9 mouse cellular contexts compared by ENCODE assay signal in genomic region chr6:146795166-146795923, GRCm38 (mm10). TPM values are rescaled to one million over a fixed set of nuclear protein-coding genes. Genes with fewer than 3 reads are reported as not detected.
DNase-seq lines count a peak whose midpoint lies in the region; ATAC-seq and TF ChIP-seq lines count a peak whose summit lies in the region.
"Had no signal": no experiment of that assay in that cellular context is flagged by ENCODE, and none has a peak within 500 bp of the region (broad histone marks: within the 10 kb centered on the region; RNA-seq: fewer than 3 reads in every experiment).

No protein-coding gene starts in this region.

- H3K36me3 ChIP-seq in heart, embryonic 10.5 days = no peaks in the 10 kb centered on the region
- no peaks in the 10 kb centered on the region for H3K36me3 ChIP-seq in hindbrain, embryonic 10.5 days
- no peaks in the 10 kb centered on the region for H3K36me3 ChIP-seq in liver, embryonic 15.5 days (replicated peaks)
- no peaks in the 10 kb centered on the region for H3K36me3 ChIP-seq in stomach, postnatal 0 days (ENCODE audit: control insufficient read depth, insufficient read depth, low read length)

- DNase-seq in heart, embryonic 10.5 days (ENCODE audit: low spot score) = no peak
- no peak for DNase-seq in heart, postnatal 25 days (ENCODE audit: low spot score)
- no peak for DNase-seq in hindbrain, embryonic 10.5 days (ENCODE audit: low spot score)
- DNase-seq in stomach, postnatal 0 days (ENCODE audit: low spot score) = peak; percentile 28
- no peak for DNase-seq in layer of hippocampus, adult 18-20 months (ENCODE audit: low spot score in 2 of 2)

- TF ChIP-seq EP300 in stomach, postnatal 0 days (optimal IDR thresholded peaks at IDR 0.05) = no peak

- intact Hi-C loops in heart, postnatal 25 days (cut with DNase I) = no loop called here

- no peak overlapping the region for H3K9ac ChIP-seq in liver, embryonic 15.5 days
- peak overlapping the region; percentile 74 for H3K9ac ChIP-seq in stomach, postnatal 0 days (ENCODE audit: low read length)

- no peaks in the 10 kb centered on the region for H3K9me3 ChIP-seq in heart, embryonic 10.5 days
- no peaks in the 10 kb centered on the region for H3K9me3 ChIP-seq in hindbrain, embryonic 10.5 days
- H3K9me3 ChIP-seq in liver, embryonic 15.5 days (replicated peaks) = no peaks in the 10 kb centered on the region
- H3K9me3 ChIP-seq in stomach, postnatal 0 days (ENCODE audit: control insufficient read depth, low read length) = no peaks in the 10 kb centered on the region

- peak overlapping the region; percentile 72 for H3K4me2 ChIP-seq in liver, embryonic 15.5 days
- H3K4me2 ChIP-seq in stomach, postnatal 0 days (replicated peaks; ENCODE audit: low read depth) = peak overlapping the region; percentile 77

- H3K4me3 ChIP-seq in heart, embryonic 10.5 days = peak overlapping the region; percentile 60
- H3K4me3 ChIP-seq in bone marrow macrophage, adult 2 months (ENCODE audit: insufficient read depth, low read length) = peak overlapping the region; percentile 62
- peak overlapping the region; percentile 66 for H3K4me3 ChIP-seq in hindbrain, embryonic 10.5 days
- H3K4me3 ChIP-seq in liver, embryonic 15.5 days (replicated peaks) = peak overlapping the region; percentile 50
- peak overlapping the region; percentile 52 for H3K4me3 ChIP-seq in stomach, postnatal 0 days (ENCODE audit: low read depth, low read length)

- ATAC-seq in liver, embryonic 15.5 days (ENCODE audit: insufficient read depth) = 0 out of 2 replicates have a peak, but pooled peaks have one; percentile 14
- ATAC-seq in stomach, postnatal 0 days (ENCODE audit: low FRiP score, low TSS enrichment) = peak; percentile 27; the same call in 1 of the 2 replicates
- no peak for ATAC-seq in erythroid progenitor cell, adult 5-6 weeks (replicated peaks; ENCODE audit: low FRiP score, poor library complexity, severe bottlenecking)

- H3K4me1 ChIP-seq in heart, embryonic 10.5 days = peaks cover 16% of the 10 kb centered on the region; the same call in 1 of the 2 replicates
- H3K4me1 ChIP-seq in bone marrow macrophage, adult 2 months (ENCODE audit: control insufficient read depth, insufficient read depth, low read length) = peaks cover 14% of the 10 kb centered on the region
- peaks cover 18% of the 10 kb centered on the region for H3K4me1 ChIP-seq in hindbrain, embryonic 10.5 days (replicated peaks)
- peaks cover 6% of the 10 kb centered on the region; the same call in 1 of the 2 replicates for H3K4me1 ChIP-seq in liver, embryonic 15.5 days (replicated peaks)
- 0 out of 2 replicates have a peak, but pooled peaks cover 3% of the 10 kb centered on the region for H3K4me1 ChIP-seq in stomach, postnatal 0 days (replicated peaks; ENCODE audit: control insufficient read depth, insufficient read depth)

- peak overlapping the region; percentile 76 for H3K27ac ChIP-seq in heart, embryonic 10.5 days
- no peak overlapping the region for H3K27ac ChIP-seq in bone marrow macrophage, adult 2 months (ENCODE audit: insufficient read depth, low read depth, low read length)
- H3K27ac ChIP-seq in hindbrain, embryonic 10.5 days = peak overlapping the region; percentile 81
- no peak overlapping the region for H3K27ac ChIP-seq in liver, embryonic 15.5 days (replicated peaks)
- H3K27ac ChIP-seq in stomach, postnatal 0 days (replicated peaks) = peak overlapping the region; percentile 42; the same call in 1 of the 2 replicates

- 15% methylated on average over 22 of the region's 22 CpGs for WGBS in heart, embryonic 10.5 days
- WGBS in hindbrain, embryonic 10.5 days = 21% methylated on average over 22 of the region's 22 CpGs
- 10% methylated on average over 22 of the region's 22 CpGs for WGBS in liver, embryonic 15.5 days (ENCODE audit: insufficient replicate concordance)
- WGBS in stomach, postnatal 0 days = 14% methylated on average over 22 of the region's 22 CpGs

- peaks cover 8% of the 10 kb centered on the region; the same call in 1 of the 2 replicates for H3K27me3 ChIP-seq in heart, embryonic 10.5 days (ENCODE audit: insufficient read depth, poor library complexity, severe bottlenecking)
- peaks cover 33% of the 10 kb centered on the region for H3K27me3 ChIP-seq in hindbrain, embryonic 10.5 days (ENCODE audit: insufficient read depth, poor library complexity, severe bottlenecking)
- H3K27me3 ChIP-seq in liver, embryonic 15.5 days = peaks cover 27% of the 10 kb centered on the region
- H3K27me3 ChIP-seq in stomach, postnatal 0 days (ENCODE audit: control insufficient read depth, insufficient read depth, low read length) = no peaks in the 10 kb centered on the region

- TF ChIP-seq POLR2A in bone marrow macrophage, adult 2 months (IDR thresholded peaks at IDR 0.05; ENCODE audit: borderline replicate concordance, low read depth, low read length) = no peak

- TF ChIP-seq CTCF in bone marrow macrophage, adult 2 months (IDR thresholded peaks at IDR 0.05; ENCODE audit: low read depth, low read length) = no peak; the same call in 1 of the 2 replicates
- no peak for TF ChIP-seq CTCF in stomach, postnatal 0 days (IDR thresholded peaks at IDR 0.05; ENCODE audit: low read depth)

RNA-seq across cellular contexts. Expression of gene Arntl2, which starts 0.5 kb away (rescaled TPM):
- polyA plus RNA-seq in heart, embryonic 10.5 days (2016; fragmentation: Nextera tagmentation; extraction: Ambion mirVana) = 2.7 and 3.6 TPM in 2 replicates
- total RNA-seq in heart, postnatal 25 days (2021) = 1 to 10 TPM in 1 of 2 experiments, under 1 TPM in 1; 0.78 to 1.6 TPM
- polyA plus RNA-seq in bone marrow macrophage, adult 2 months (2012; ENCODE audit: insufficient read depth, insufficient read length, missing spikeins) = 1.9 and 2.7 TPM in 2 replicates
- 1.5 and 2.1 TPM in 2 replicates for polyA plus RNA-seq in hindbrain, embryonic 10.5 days (2016; fragmentation: Nextera tagmentation; extraction: Ambion mirVana)
- polyA plus RNA-seq in liver, embryonic 15.5 days (2015; fragmentation: Nextera tagmentation; extraction: Ambion mirVana) = 0.43 and 0.70 TPM in 2 replicates
- 3.8 and 4.7 TPM in 2 replicates for polyA plus RNA-seq in stomach, postnatal 0 days (2015; fragmentation: Nextera tagmentation; extraction: Ambion mirVana)
- total RNA-seq in erythroid progenitor cell, adult 5-6 weeks (2015; ENCODE audit: low replicate concordance) = 0.84 and 1.4 TPM in 2 replicates
- not detected in 2 replicates for total RNA-seq in erythroid progenitor cell, adult 5-6 weeks (2017; ENCODE audit: low replicate concordance)
- 1 to 10 TPM; 6.0 to 8.1 TPM for total RNA-seq in layer of hippocampus, adult 18-20 months (2021)

RNA-seq across cellular contexts. Expression of gene Smco2, which starts 54.6 kb away (rescaled TPM):
- not detected in 2 replicates for polyA plus RNA-seq in heart, embryonic 10.5 days (2016; fragmentation: Nextera tagmentation; extraction: Ambion mirVana)
- total RNA-seq in heart, postnatal 25 days (2021) = 1 to 10 TPM; 2.3 TPM
- polyA plus RNA-seq in bone marrow macrophage, adult 2 months (2012; ENCODE audit: insufficient read depth, insufficient read length, missing spikeins) = not detected in 2 replicates
- not detected in 2 replicates for polyA plus RNA-seq in hindbrain, embryonic 10.5 days (2016; fragmentation: Nextera tagmentation; extraction: Ambion mirVana)
- polyA plus RNA-seq in liver, embryonic 15.5 days (2015; fragmentation: Nextera tagmentation; extraction: Ambion mirVana) = not detected in 2 replicates
- polyA plus RNA-seq in stomach, postnatal 0 days (2015; fragmentation: Nextera tagmentation; extraction: Ambion mirVana) = not detected in 2 replicates
- total RNA-seq in erythroid progenitor cell, adult 5-6 weeks (2015; ENCODE audit: low replicate concordance) = not detected in 2 replicates
- total RNA-seq in erythroid progenitor cell, adult 5-6 weeks (2017; ENCODE audit: low replicate concordance) = not detected in 2 replicates
- not detected for total RNA-seq in layer of hippocampus, adult 18-20 months (2021)
- total RNA-seq: MEL had no signal

Comparison
In these comparisons a context has a peak if more than half of its experiments do, and no peak if none do; other contexts are left out.
1. H3K27ac ChIP-seq: peak in heart, embryonic 10.5 days (single experiment), hindbrain, embryonic 10.5 days (single experiment) and stomach, postnatal 0 days (single experiment); none in bone marrow macrophage, adult 2 months (single experiment) and liver, embryonic 15.5 days (single experiment).
2. Peak in every context shown above with its lines, with median percentiles within 50 percentile points of each other: H3K4me3 ChIP-seq.